ENCODE assay signal across 10 mouse cellular contexts in the genomic region with DNA sequence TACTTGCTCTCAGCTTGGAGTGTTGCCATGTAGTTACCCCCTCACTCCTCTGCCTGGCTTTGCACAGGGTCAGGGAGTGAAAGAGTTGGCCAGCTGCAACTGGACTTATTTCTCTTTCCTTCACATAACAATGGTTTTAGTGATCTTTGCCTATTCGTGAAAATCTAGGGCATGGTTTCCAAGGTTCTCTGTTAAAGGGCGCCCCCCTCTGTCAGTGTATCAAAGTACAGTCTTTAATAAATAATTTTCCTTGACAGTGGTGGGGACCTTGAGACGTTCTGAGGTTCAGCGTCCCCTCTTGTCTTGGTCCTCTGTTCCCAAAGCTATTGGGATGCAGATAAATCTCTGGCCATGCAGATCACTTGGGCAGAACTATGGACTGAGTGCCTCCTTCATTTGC. TPM values are rescaled to one million over a fixed set of nuclear protein-coding genes. Genes with fewer than 3 reads are reported as not detected.
DNase-seq lines count a peak whose midpoint lies in the region; ATAC-seq and TF ChIP-seq lines count a peak whose summit lies in the region.
"Had no signal": no experiment of that assay in that cellular context is flagged by ENCODE, and none has a peak within 500 bp of the region (broad histone marks: within the 10 kb centered on the region; RNA-seq: fewer than 3 reads in every experiment).

No protein-coding gene starts in this region.

- peak; percentile 50 for TF ChIP-seq CTCF in heart, adult 2 months (IDR thresholded peaks at IDR 0.05)
- TF ChIP-seq CTCF in spleen, adult 2 months (IDR thresholded peaks at IDR 0.05; ENCODE audit: extremely low read depth, insufficient read depth, insufficient read length, insufficient replicate concordance) = peak; percentile 12; the same call in 1 of the 2 replicates

- no peaks in the 10 kb centered on the region for H3K4me1 ChIP-seq in heart, adult 2 months (ENCODE audit: control insufficient read depth, insufficient read depth, low read length)
- H3K4me1 ChIP-seq in spleen, adult 2 months (ENCODE audit: control insufficient read depth, insufficient read depth, insufficient read length) = no peaks in the 10 kb centered on the region

- TF ChIP-seq POLR2A in heart, adult 2 months (IDR thresholded peaks at IDR 0.05; ENCODE audit: insufficient read depth, low read depth, low read length) = no peak
- no peak for TF ChIP-seq POLR2A in spleen, adult 2 months (IDR thresholded peaks at IDR 0.05; ENCODE audit: low read depth, low read length)

- H3K79me2 ChIP-seq in heart, adult 2 months (replicated peaks; ENCODE audit: control insufficient read depth, insufficient read depth, low read length) = no peaks in the 10 kb centered on the region

- no peaks in the 10 kb centered on the region for H3K27me3 ChIP-seq in heart, adult 2 months (ENCODE audit: control insufficient read depth, insufficient read depth, low read length)
- H3K27me3 ChIP-seq in spleen, adult 2 months (ENCODE audit: control insufficient read depth, insufficient read depth, low read length) = no peaks in the 10 kb centered on the region

- H3K4me3 ChIP-seq in heart, adult 2 months = no peak overlapping the region
- no peak overlapping the region for H3K4me3 ChIP-seq in spleen, adult 2 months (ENCODE audit: extremely low read depth, insufficient read depth, insufficient read length)
- H3K4me3 ChIP-seq: erythroblast, embryonic 14.5 days had no signal

- 20% methylated on average over 4 of the region's 4 CpGs for WGBS in heart, adult 2 months
- 8% methylated on average over 4 of the region's 4 CpGs for WGBS in spleen, adult 2 months

- intact Hi-C loops in heart, adult 2 months (cut with DNase I) = no loop called here

- no peak for ATAC-seq in erythroid progenitor cell, adult 5-6 weeks (replicated peaks; ENCODE audit: low FRiP score, poor library complexity, severe bottlenecking)

- no peak overlapping the region for H3K27ac ChIP-seq in heart, adult 2 months
- H3K27ac ChIP-seq in spleen, adult 2 months (ENCODE audit: insufficient read depth, low read length) = no peak overlapping the region

- no peaks in the 10 kb centered on the region for H3K36me3 ChIP-seq in heart, adult 2 months (ENCODE audit: control insufficient read depth, insufficient read depth, low read length)
- H3K36me3 ChIP-seq in spleen, adult 2 months (ENCODE audit: control insufficient read depth, insufficient read depth, low read length) = no peaks in the 10 kb centered on the region; the same call in 1 of the 2 replicates

- no peak overlapping the region for H3K9ac ChIP-seq in heart, adult 2 months (ENCODE audit: low read depth, low read length)

- TF ChIP-seq EP300 in heart, adult 2 months (IDR thresholded peaks at IDR 0.05; ENCODE audit: insufficient read depth, low read depth, low read length) = no peak

- no peak for DNase-seq in heart, adult 2 months
- DNase-seq in heart, postnatal 4 days = no peak
- DNase-seq in spleen, adult 2 months (ENCODE audit: low read depth in 1 of 2, low spot score in 2 of 2) = peak in 1 of 2 experiments; percentile 49
- no peak for DNase-seq in spleen, adult 12 weeks (ENCODE audit: low spot score)
- DNase-seq in embryo, embryonic 9.5 days (ENCODE audit: extremely low spot score) = peak; percentile 19
- peak; percentile 79 for DNase-seq in thymus, postnatal 4 days
- DNase-seq in lung, postnatal 25 days (ENCODE audit: low spot score) = no peak
- DNase-seq: lung, adult 2 months had no signal

RNA-seq across cellular contexts. Expression of a gene that starts 12.4 kb away (rescaled TPM):
- total RNA-seq in heart, adult 2 months (2021) = 1 to 10 TPM; 2.3 to 3.4 TPM
- polyA plus RNA-seq in heart, adult 2 months (2012; rRNA removed) = 1.4 and 1.7 TPM in 2 replicates
- 1 to 10 TPM; 1.4 to 1.7 TPM for total RNA-seq in heart, postnatal 4 days (2021)
- 35.9 and 38.5 TPM in 2 replicates for polyA plus RNA-seq in spleen, adult 2 months (2012; rRNA removed)
- 20.9 and 25.2 TPM in 2 replicates for total RNA-seq in erythroid progenitor cell, adult 5-6 weeks (2015; ENCODE audit: low replicate concordance)
- total RNA-seq in erythroid progenitor cell, adult 5-6 weeks (2017; ENCODE audit: low replicate concordance) = 14.6 and 21.8 TPM in 2 replicates

RNA-seq across cellular contexts. Expression of a gene that starts 37.3 kb away (rescaled TPM):
- total RNA-seq in heart, adult 2 months (2021) = under 1 TPM; 0.16 to 0.29 TPM
- polyA plus RNA-seq in heart, adult 2 months (2012; rRNA removed) = 0.06 and 0.08 TPM in 2 replicates
- total RNA-seq in heart, postnatal 4 days (2021) = 10 to 100 TPM; 10.7 to 13.0 TPM
- 0.96 and 1.1 TPM in 2 replicates for polyA plus RNA-seq in spleen, adult 2 months (2012; rRNA removed)
- total RNA-seq in erythroid progenitor cell, adult 5-6 weeks (2015; ENCODE audit: low replicate concordance) = 42.5 and 54.5 TPM in 2 replicates
- 65.7 and 131 TPM in 2 replicates for total RNA-seq in erythroid progenitor cell, adult 5-6 weeks (2017; ENCODE audit: low replicate concordance)

Comparison
In these comparisons a context has a peak if more than half of its experiments do, and no peak if none do; other contexts are left out.
1. RNA of a gene that starts 37.3 kb away (total RNA-seq): 42.5 to 131 TPM in erythroid progenitor cell, adult 5-6 weeks and 10.7 to 13.0 TPM in heart, postnatal 4 days; 0.16 to 0.29 TPM in heart, adult 2 months; every median in the first group is over 4 times any median in the second.
2. DNase-seq: peak in embryo, embryonic 9.5 days (single experiment) and thymus, postnatal 4 days (single experiment); none in heart, adult 2 months (0 of 2), heart, postnatal 4 days (single experiment), spleen, adult 12 weeks (single experiment) and lung, postnatal 25 days (single experiment).